Mouse (Mus musculus): ENCODE data around the gene Amy2a3.
"Not testable (repeated sequence)": the region's sequence is repeated elsewhere in the genome, so short reads cannot be mapped to it uniquely, and the experiment has no call there.

DNA sequence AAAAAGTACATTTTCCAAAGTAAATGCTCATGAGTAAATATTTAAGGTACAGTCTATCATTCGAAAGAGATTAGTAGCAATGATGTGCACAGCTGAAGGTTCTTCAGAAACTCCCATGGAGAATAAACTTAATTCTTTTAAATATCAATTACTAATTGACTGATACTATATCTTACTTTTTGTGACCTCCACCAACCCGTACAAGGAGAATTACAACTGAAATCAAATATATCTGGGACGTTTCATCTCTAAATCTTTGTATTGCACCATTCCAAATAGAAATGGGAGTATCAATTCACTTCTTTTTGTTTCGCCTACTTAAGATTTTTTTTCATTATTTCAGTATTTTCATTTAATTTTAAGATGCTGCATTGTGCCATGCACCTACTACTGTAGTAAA, 32.7 kb upstream of the Amy2a3 start, which contains the start of gene Amy2a2:
- not testable (repeated sequence) for TF ChIP-seq CTCF, EP300 (IDR thresholded peaks at IDR 0.05; ENCODE audit: low read depth)
